In the genomic region with DNA sequence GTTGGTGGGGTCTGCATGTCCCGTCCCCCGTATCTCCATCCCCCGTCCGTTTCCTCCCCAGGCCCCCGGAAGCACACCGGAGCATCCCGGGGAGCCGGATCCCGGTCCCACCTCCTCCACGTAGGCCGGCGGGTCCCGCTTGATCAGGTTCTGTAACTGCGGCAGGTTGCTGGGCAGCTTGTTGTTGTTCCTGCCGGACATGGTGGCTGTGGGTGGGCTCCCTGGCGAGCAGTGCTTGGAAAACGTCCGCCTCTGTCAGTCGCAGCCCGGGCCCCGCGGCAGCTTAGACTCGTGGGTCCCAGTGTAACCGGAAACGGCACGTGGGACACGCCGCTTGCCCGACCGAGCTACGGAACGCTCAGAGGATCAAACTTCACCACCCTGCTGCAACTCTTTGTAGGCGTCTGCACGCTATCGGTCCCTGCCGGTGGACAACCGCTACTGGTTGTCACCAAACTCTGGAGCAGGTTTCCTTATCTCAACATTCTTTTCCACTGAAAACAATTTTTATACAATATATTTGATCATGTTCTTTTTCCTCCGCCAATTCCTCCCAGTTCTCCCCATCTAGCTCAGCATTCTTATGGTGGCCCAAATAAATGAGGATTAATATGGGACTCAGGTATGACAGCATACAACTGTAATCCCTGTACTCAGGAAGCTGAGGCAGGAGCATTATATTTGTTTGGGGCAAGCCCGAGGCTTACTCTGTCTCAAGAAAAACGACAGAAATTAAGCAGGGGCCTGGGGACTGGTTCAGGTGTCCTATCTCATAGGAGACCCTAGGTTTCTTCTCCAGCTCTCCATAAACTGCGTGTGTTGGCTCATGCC, we compare ENCODE assay signal across 8 mouse cellular contexts. TPM values are rescaled to one million over a fixed set of nuclear protein-coding genes. Genes with fewer than 3 reads are reported as not detected.
A peak's percentile ranks its signal among the peaks of the same experiment; 100 is the strongest.
DNase-seq lines count a peak whose midpoint lies in the region; ATAC-seq and TF ChIP-seq lines count a peak whose summit lies in the region.

A gene (minus strand): TSS at position 799 of the 831 bp plus-strand sequence.

- peak within 1 kb of the TSS; percentile 89 for H3K9ac ChIP-seq in heart, embryonic 12.5 days
- H3K9ac ChIP-seq in kidney, postnatal 0 days (ENCODE audit: low read depth, low read length): peak within 1 kb of the TSS; percentile 60
- H3K9ac ChIP-seq in liver, embryonic 11.5 days (ENCODE audit: low read depth, low read length): peak within 1 kb of the TSS; percentile 83
- H3K9ac ChIP-seq in stomach, embryonic 14.5 days (replicated peaks; ENCODE audit: low read depth, low read length): peak within 1 kb of the TSS; percentile 59

- H3K27me3 ChIP-seq in C2C12 (ENCODE audit: control insufficient read depth, insufficient read depth, insufficient read length): no peaks in the 10 kb centered on the region
- H3K27me3 ChIP-seq in erythroblast, embryonic 14.5 days (ENCODE audit: control insufficient read depth): no peaks in the 10 kb centered on the region
- no peaks in the 10 kb centered on the region for H3K27me3 ChIP-seq in heart, embryonic 12.5 days (replicated peaks)
- H3K27me3 ChIP-seq in kidney, postnatal 0 days (ENCODE audit: insufficient read depth, low read length): no peaks in the 10 kb centered on the region
- H3K27me3 ChIP-seq in liver, embryonic 11.5 days (replicated peaks; ENCODE audit: control insufficient read depth, insufficient read depth, low read length): no peaks in the 10 kb centered on the region
- no peaks in the 10 kb centered on the region for H3K27me3 ChIP-seq in stomach, embryonic 14.5 days (ENCODE audit: control insufficient read depth, insufficient read depth, low read length)

- H3K4me3 ChIP-seq in C2C12 (ENCODE audit: insufficient read depth, poor library complexity, severe bottlenecking): peak within 1 kb of the TSS; percentile 71
- H3K4me3 ChIP-seq in erythroblast, embryonic 14.5 days (replicated peaks): peak within 1 kb of the TSS; percentile 84
- H3K4me3 ChIP-seq in heart, embryonic 12.5 days: peak within 1 kb of the TSS; percentile 93
- peak within 1 kb of the TSS; percentile 53 for H3K4me3 ChIP-seq in kidney, postnatal 0 days (replicated peaks; ENCODE audit: low read depth, low read length)
- H3K4me3 ChIP-seq in liver, embryonic 11.5 days (ENCODE audit: low read depth, low read length): peak within 1 kb of the TSS; percentile 83
- peak within 1 kb of the TSS; percentile 68 for H3K4me3 ChIP-seq in stomach, embryonic 14.5 days (ENCODE audit: low read depth, low read length)

- peaks cover 19% of the 10 kb centered on the region for H3K36me3 ChIP-seq in C2C12 (ENCODE audit: control insufficient read depth, insufficient read depth)
- peaks cover 18% of the 10 kb centered on the region for H3K36me3 ChIP-seq in erythroblast, embryonic 14.5 days (ENCODE audit: control insufficient read depth)
- H3K36me3 ChIP-seq in heart, embryonic 12.5 days: peaks cover 12% of the 10 kb centered on the region
- H3K36me3 ChIP-seq in kidney, postnatal 0 days (ENCODE audit: insufficient read depth, low read length): peaks cover 6% of the 10 kb centered on the region
- H3K36me3 ChIP-seq in liver, embryonic 11.5 days (ENCODE audit: control insufficient read depth, insufficient read depth, low read length): peaks cover 11% of the 10 kb centered on the region
- H3K36me3 ChIP-seq in stomach, embryonic 14.5 days (ENCODE audit: control insufficient read depth, insufficient read depth, low read length): peaks cover 5% of the 10 kb centered on the region

- no peak for TF ChIP-seq CTCF in C2C12 (IDR thresholded peaks at IDR 0.05; ENCODE audit: control insufficient read depth, insufficient read depth, insufficient read length)
- peak; percentile 72 for TF ChIP-seq CTCF in brain, embryonic 14.5 days (IDR thresholded peaks at IDR 0.05; ENCODE audit: borderline replicate concordance, extremely low read depth, insufficient read depth, insufficient read length)
- TF ChIP-seq CTCF in kidney, postnatal 0 days (IDR thresholded peaks at IDR 0.05; ENCODE audit: low read depth): peak; percentile 76

- peak; percentile 98 for DNase-seq in brain, embryonic 14.5 days (ENCODE audit: low read depth)
- DNase-seq in kidney, postnatal 0 days (ENCODE audit: low spot score): peak; percentile 97
- peak; percentile 89 for DNase-seq in liver, embryonic 11.5 days (ENCODE audit: low spot score)
- DNase-seq in naive thymus-derived CD4-positive, alpha-beta T cell, adult 2 months (ENCODE audit: low read depth): peak; percentile 94

- no peaks in the 10 kb centered on the region for H3K9me3 ChIP-seq in erythroblast, embryonic 14.5 days (ENCODE audit: control insufficient read depth, low read length)
- H3K9me3 ChIP-seq in heart, embryonic 12.5 days (replicated peaks): no peaks in the 10 kb centered on the region
- no peaks in the 10 kb centered on the region for H3K9me3 ChIP-seq in kidney, postnatal 0 days (replicated peaks; ENCODE audit: low read length)
- no peaks in the 10 kb centered on the region for H3K9me3 ChIP-seq in liver, embryonic 11.5 days (ENCODE audit: control insufficient read depth, low read length)
- H3K9me3 ChIP-seq in stomach, embryonic 14.5 days (ENCODE audit: control insufficient read depth, low read depth, low read length): no peaks in the 10 kb centered on the region

- TF ChIP-seq POLR2A in brain, embryonic 14.5 days (IDR thresholded peaks at IDR 0.05; ENCODE audit: borderline replicate concordance, extremely low read depth, insufficient read depth, insufficient read length, poor library complexity, severe bottlenecking): peak; percentile 29; the same call in 1 of the 2 replicates

- H3ac ChIP-seq in C2C12 (ENCODE audit: control insufficient read depth, insufficient read length, low read depth): peak within 1 kb of the TSS; percentile 96

- peaks cover 45% of the 10 kb centered on the region for H3K79me2 ChIP-seq in C2C12 (ENCODE audit: control insufficient read depth, insufficient read depth)

- 2% methylated on average over 41 of the region's 41 CpGs for WGBS in heart, embryonic 12.5 days
- 2% methylated on average over 41 of the region's 41 CpGs for WGBS in kidney, postnatal 0 days
- WGBS in liver, embryonic 11.5 days: 2% methylated on average over 41 of the region's 41 CpGs
- WGBS in stomach, embryonic 14.5 days: 3% methylated on average over 40 of the region's 41 CpGs

- peak; percentile 94 for ATAC-seq in heart, embryonic 12.5 days (ENCODE audit: insufficient number of reproducible peaks, low FRiP score)
- ATAC-seq in kidney, postnatal 0 days (replicated peaks; ENCODE audit: low FRiP score, low read depth): peak; percentile 95
- ATAC-seq in liver, embryonic 11.5 days (replicated peaks; ENCODE audit: low FRiP score): peak; percentile 89
- ATAC-seq in stomach, embryonic 14.5 days (ENCODE audit: insufficient number of reproducible peaks, insufficient read depth, low FRiP score, low read depth): peak; percentile 93

- peaks cover 28% of the 10 kb centered on the region for H3K4me1 ChIP-seq in erythroblast, embryonic 14.5 days (ENCODE audit: control insufficient read depth)
- H3K4me1 ChIP-seq in heart, embryonic 12.5 days (replicated peaks): peaks cover 10% of the 10 kb centered on the region
- H3K4me1 ChIP-seq in kidney, postnatal 0 days (replicated peaks; ENCODE audit: insufficient read depth, low read length): no peaks in the 10 kb centered on the region; the same call in 1 of the 2 replicates
- H3K4me1 ChIP-seq in liver, embryonic 11.5 days (replicated peaks; ENCODE audit: control insufficient read depth, insufficient read depth, low read length): peaks cover 14% of the 10 kb centered on the region
- peaks cover 7% of the 10 kb centered on the region; the same call in 1 of the 2 replicates for H3K4me1 ChIP-seq in stomach, embryonic 14.5 days (ENCODE audit: control insufficient read depth, insufficient read depth, low read length)

- peak within 1 kb of the TSS; percentile 55; the same call in 1 of the 2 replicates for H3K27ac ChIP-seq in heart, embryonic 12.5 days (ENCODE audit: poor library complexity, severe bottlenecking)
- peak within 1 kb of the TSS; percentile 5; the same call in 1 of the 2 replicates for H3K27ac ChIP-seq in kidney, postnatal 0 days
- H3K27ac ChIP-seq in liver, embryonic 11.5 days (ENCODE audit: low read depth, low read length): peak within 1 kb of the TSS; percentile 54; the same call in 1 of the 2 replicates
- peak within 1 kb of the TSS; percentile 52; the same call in 1 of the 2 replicates for H3K27ac ChIP-seq in stomach, embryonic 14.5 days (ENCODE audit: low read length)

- H3K79me3 ChIP-seq in C2C12 (ENCODE audit: low read depth): peaks cover 33% of the 10 kb centered on the region

- peak within 1 kb of the TSS; percentile 84 for H3K4me2 ChIP-seq in heart, embryonic 12.5 days
- H3K4me2 ChIP-seq in kidney, postnatal 0 days (ENCODE audit: low read length): peak within 1 kb of the TSS; percentile 63
- H3K4me2 ChIP-seq in liver, embryonic 11.5 days: peak within 1 kb of the TSS; percentile 65
- H3K4me2 ChIP-seq in stomach, embryonic 14.5 days (replicated peaks; ENCODE audit: low read depth, low read length): peak within 1 kb of the TSS; percentile 52

TF ChIP-seq in C2C12, 6 proteins besides CTCF, POLR2A, EP300 and RAD21:
- TF ChIP-seq USF1 (IDR thresholded peaks at IDR 0.05; ENCODE audit: low read depth) (peak; percentile 63), CEBPB (IDR thresholded peaks at IDR 0.05; ENCODE audit: low read depth) (peak; percentile 87), MAX (IDR thresholded peaks at IDR 0.05) (peak; percentile 96), FOSL1 (IDR thresholded peaks at IDR 0.05; ENCODE audit: insufficient read depth, low read length, poor library complexity, severe bottlenecking) (no peak), MYOG (IDR thresholded peaks at IDR 0.05; ENCODE audit: control insufficient read depth, extremely low read depth, insufficient read length) (no peak), MYOD1 (IDR thresholded peaks at IDR 0.05; ENCODE audit: control insufficient read depth, insufficient read length, low read depth) (no peak)

RNA-seq across cellular contexts. Expression of the gene that starts here (rescaled TPM):
- polyA plus RNA-seq in C2C12 (2012; fragmentation: generic; extraction: Trizol): 8.0 TPM
- polyA plus RNA-seq in brain, embryonic 14.5 days (2012; rRNA removed): 18.7 and 25.4 TPM in 2 replicates
- 0.13 and 0.55 TPM in 2 replicates for polyA plus RNA-seq in erythroblast, embryonic 14.5 days (2012)
- polyA plus RNA-seq in heart, embryonic 12.5 days (2016; fragmentation: Nextera tagmentation; extraction: Ambion mirVana): 28.5 and 29.0 TPM in 2 replicates
- polyA plus RNA-seq in kidney, postnatal 0 days (2015; fragmentation: Nextera tagmentation; extraction: Ambion mirVana): 33.8 and 34.8 TPM in 2 replicates
- polyA plus RNA-seq in liver, embryonic 11.5 days (2014; fragmentation: Nextera tagmentation; extraction: Ambion mirVana): 48.7 and 52.9 TPM in 2 replicates
- 53.8 and 56.0 TPM in 2 replicates for polyA plus RNA-seq in stomach, embryonic 14.5 days (2014; fragmentation: Nextera tagmentation; extraction: Ambion mirVana)

Comparison
In these comparisons a context has a peak if more than half of its experiments do, and no peak if none do; other contexts are left out.
1. Peak in every context shown above with its lines: DNase-seq, ATAC-seq, H3K4me3 ChIP-seq and H3K27ac ChIP-seq.
2. H3K27ac ChIP-seq: peak in every context shown above with its lines; median percentile 55 in heart, embryonic 12.5 days; 54 in liver, embryonic 11.5 days; 52 in stomach, embryonic 14.5 days; 5 in kidney, postnatal 0 days.